8 mouse cellular contexts compared by ENCODE assay signal in genomic region chr10:91240856-91241610, GRCm38 (mm10). TPM values are rescaled to one million over a fixed set of nuclear protein-coding genes. Genes with fewer than 3 reads are reported as not detected.
DNase-seq lines count a peak whose midpoint lies in the region; ATAC-seq lines count a peak whose summit lies in the region.

No protein-coding gene starts in this region.

- no peak overlapping the region for H3K4me2 ChIP-seq in embryonic facial prominence, embryonic 11.5 days (ENCODE audit: low read depth, low read length)
- H3K4me2 ChIP-seq in heart, embryonic 16.5 days (ENCODE audit: low read depth, low read length): peak overlapping the region; percentile 54
- 0 out of 2 replicates have a peak overlapping the region, but pooled peaks have one; percentile 8 for H3K4me2 ChIP-seq in midbrain, embryonic 16.5 days (ENCODE audit: low read length)
- no peak overlapping the region for H3K4me2 ChIP-seq in liver, embryonic 12.5 days

- H3K4me3 ChIP-seq in embryonic facial prominence, embryonic 11.5 days (ENCODE audit: low read depth, low read length): no peak overlapping the region
- peak overlapping the region; percentile 3; the same call in 1 of the 2 replicates for H3K4me3 ChIP-seq in heart, embryonic 16.5 days (ENCODE audit: low read length)
- H3K4me3 ChIP-seq in midbrain, embryonic 16.5 days (ENCODE audit: low read depth, low read length): no peak overlapping the region
- no peak overlapping the region for H3K4me3 ChIP-seq in liver, embryonic 12.5 days

- no peaks in the 10 kb centered on the region for H3K27me3 ChIP-seq in embryonic facial prominence, embryonic 11.5 days (ENCODE audit: control insufficient read depth, insufficient read depth, low read length)
- H3K27me3 ChIP-seq in heart, embryonic 16.5 days (ENCODE audit: control insufficient read depth, insufficient read depth, low read length): no peaks in the 10 kb centered on the region
- H3K27me3 ChIP-seq in midbrain, embryonic 16.5 days (ENCODE audit: control insufficient read depth, insufficient read depth, low read depth, low read length): no peaks in the 10 kb centered on the region
- H3K27me3 ChIP-seq in liver, embryonic 12.5 days (replicated peaks): no peaks in the 10 kb centered on the region

- H3K9ac ChIP-seq in embryonic facial prominence, embryonic 11.5 days (replicated peaks; ENCODE audit: low read length): no peak overlapping the region
- H3K9ac ChIP-seq in heart, embryonic 16.5 days (ENCODE audit: low read length): no peak overlapping the region; the same call in 1 of the 2 replicates
- H3K9ac ChIP-seq in midbrain, embryonic 16.5 days (ENCODE audit: low read depth, low read length): no peak overlapping the region
- no peak overlapping the region for H3K9ac ChIP-seq in liver, embryonic 12.5 days

- peak overlapping the region; percentile 30 for H3K27ac ChIP-seq in embryonic facial prominence, embryonic 11.5 days (replicated peaks; ENCODE audit: low read depth, low read length)
- peak overlapping the region; percentile 93 for H3K27ac ChIP-seq in heart, embryonic 16.5 days (ENCODE audit: low read length)
- no peak overlapping the region for H3K27ac ChIP-seq in midbrain, embryonic 16.5 days (ENCODE audit: low read length)
- no peak overlapping the region for H3K27ac ChIP-seq in liver, embryonic 12.5 days

- no peaks in the 10 kb centered on the region for H3K36me3 ChIP-seq in embryonic facial prominence, embryonic 11.5 days (replicated peaks; ENCODE audit: control insufficient read depth, insufficient read depth, low read depth, low read length)
- no peaks in the 10 kb centered on the region for H3K36me3 ChIP-seq in heart, embryonic 16.5 days (ENCODE audit: control insufficient read depth, insufficient read depth)
- H3K36me3 ChIP-seq in midbrain, embryonic 16.5 days (ENCODE audit: control insufficient read depth, insufficient read depth, low read length): no peaks in the 10 kb centered on the region
- H3K36me3 ChIP-seq in liver, embryonic 12.5 days: no peaks in the 10 kb centered on the region

- peak; percentile 80 for ATAC-seq in embryonic facial prominence, embryonic 11.5 days (replicated peaks; ENCODE audit: insufficient number of reproducible peaks, low FRiP score, low TSS enrichment, low read depth)
- peak; percentile 90 for ATAC-seq in heart, embryonic 16.5 days (replicated peaks; ENCODE audit: extremely low read depth, insufficient read depth, low FRiP score)
- peak; percentile 63; the same call in 1 of the 2 replicates for ATAC-seq in midbrain, embryonic 16.5 days
- ATAC-seq in liver, embryonic 12.5 days: no peak

- peak; percentile 32 for DNase-seq in adrenal gland, adult 2 months
- no peak for DNase-seq in adrenal gland, adult 18-20 months (ENCODE audit: low spot score in 2 of 2)
- DNase-seq in embryonic facial prominence, embryonic 11.5 days (ENCODE audit: low spot score): no peak
- peak; percentile 76 to 80 for DNase-seq in kidney, postnatal 25 days
- no peak for DNase-seq in spleen, postnatal 36 days (ENCODE audit: low spot score in 2 of 2)

- H3K9me3 ChIP-seq in embryonic facial prominence, embryonic 11.5 days (replicated peaks; ENCODE audit: control insufficient read depth, low read length): no peaks in the 10 kb centered on the region
- no peaks in the 10 kb centered on the region for H3K9me3 ChIP-seq in heart, embryonic 16.5 days (replicated peaks; ENCODE audit: control insufficient read depth, low read length)
- no peaks in the 10 kb centered on the region for H3K9me3 ChIP-seq in midbrain, embryonic 16.5 days (replicated peaks; ENCODE audit: control insufficient read depth, low read length, poor library complexity, severe bottlenecking)
- no peaks in the 10 kb centered on the region for H3K9me3 ChIP-seq in liver, embryonic 12.5 days (replicated peaks)

- 23% methylated on average over 10 of the region's 10 CpGs for WGBS in embryonic facial prominence, embryonic 11.5 days
- WGBS in heart, embryonic 16.5 days: 14% methylated on average over 10 of the region's 10 CpGs
- WGBS in midbrain, embryonic 16.5 days: 41% methylated on average over 10 of the region's 10 CpGs
- 69% methylated on average over 10 of the region's 10 CpGs for WGBS in liver, embryonic 12.5 days (ENCODE audit: insufficient replicate concordance)

- no peaks in the 10 kb centered on the region; the same call in 1 of the 2 replicates for H3K4me1 ChIP-seq in embryonic facial prominence, embryonic 11.5 days (ENCODE audit: control insufficient read depth, insufficient read depth, low read length)
- peaks cover 37% of the 10 kb centered on the region for H3K4me1 ChIP-seq in heart, embryonic 16.5 days (ENCODE audit: control insufficient read depth, insufficient read depth, low read length)
- peaks cover 4% of the 10 kb centered on the region; the same call in 1 of the 2 replicates for H3K4me1 ChIP-seq in midbrain, embryonic 16.5 days (ENCODE audit: control insufficient read depth, insufficient read depth, low read length)
- no peaks in the 10 kb centered on the region for H3K4me1 ChIP-seq in liver, embryonic 12.5 days

RNA-seq across cellular contexts. Expression of gene Tmpo, which starts 59.9 kb away (rescaled TPM):
- total RNA-seq in adrenal gland, adult 2 months (2021): 10 to 100 TPM; 68.0 to 90.6 TPM
- polyA plus RNA-seq in adrenal gland, adult 2 months (2012; rRNA removed): 41.1 and 41.4 TPM in 2 replicates
- total RNA-seq in adrenal gland, adult 18-20 months (2021): 10 to 100 TPM; 80.3 to 89.6 TPM
- polyA plus RNA-seq in embryonic facial prominence, embryonic 11.5 days (2014; fragmentation: Nextera tagmentation; extraction: Ambion mirVana): 343 and 401 TPM in 2 replicates
- 148 and 153 TPM in 2 replicates for polyA plus RNA-seq in heart, embryonic 16.5 days (2015; fragmentation: Nextera tagmentation; extraction: Ambion mirVana)
- polyA plus RNA-seq in midbrain, embryonic 16.5 days (2015; fragmentation: Nextera tagmentation; extraction: Ambion mirVana): 82.8 and 100 TPM in 2 replicates
- polyA plus RNA-seq in liver, embryonic 12.5 days (2016; fragmentation: Nextera tagmentation; extraction: Ambion mirVana): 215 and 229 TPM in 2 replicates

Comparison
In these comparisons a context has a peak if more than half of its experiments do, and no peak if none do; other contexts are left out.
1. DNase-seq: peak in adrenal gland, adult 2 months (single experiment) and kidney, postnatal 25 days (2 of 2); none in adrenal gland, adult 18-20 months (0 of 2), embryonic facial prominence, embryonic 11.5 days (single experiment) and spleen, postnatal 36 days (0 of 2).
2. H3K27ac ChIP-seq: peak in embryonic facial prominence, embryonic 11.5 days (single experiment) and heart, embryonic 16.5 days (single experiment); none in midbrain, embryonic 16.5 days (single experiment) and liver, embryonic 12.5 days (single experiment).
3. H3K4me2 ChIP-seq: peak in heart, embryonic 16.5 days (single experiment) and midbrain, embryonic 16.5 days (single experiment); none in embryonic facial prominence, embryonic 11.5 days (single experiment) and liver, embryonic 12.5 days (single experiment).